Mouse (Mus musculus) frontal cortex, postnatal 10 days (tissue): ENCODE measurements at regions not wholly inside any gene's neighbourhood (a gene's known extent, or its start where the extent isn't known, plus 50 kb on each side); places are given as distances from the start of the nearest gene placed in this dataset.
A peak's percentile ranks its signal among the peaks of the same experiment; 100 is the strongest.

Experiments
- DNase-seq, 2 experiments: peaks; one replicate each; pipeline ENCODE4 v3.0.0; 2022; ENCODE audit warnings: low spot score in 2 of 2, mixed read lengths in 1 of 2

DNA sequence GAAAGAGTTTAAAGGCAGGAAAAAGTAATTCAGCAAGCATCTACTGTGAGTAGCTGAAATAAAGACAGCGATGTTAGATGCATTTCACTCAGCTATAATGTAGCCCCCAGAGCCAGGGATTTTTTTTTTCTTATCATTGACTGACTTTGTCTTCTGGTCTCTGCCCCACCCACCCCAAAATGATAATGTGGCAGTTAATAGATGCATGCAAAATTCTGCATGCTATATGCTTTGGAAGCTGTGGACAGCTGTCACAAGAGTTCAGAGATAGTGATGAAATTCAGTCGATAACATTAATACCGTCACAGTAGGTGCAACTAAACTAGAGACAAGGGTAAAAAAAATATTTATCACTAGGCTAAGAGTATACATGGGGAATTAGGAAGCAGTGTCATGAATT is 263.7 kb downstream of the Rpl36a-ps1 start:
- no peak for DNase-seq

DNA sequence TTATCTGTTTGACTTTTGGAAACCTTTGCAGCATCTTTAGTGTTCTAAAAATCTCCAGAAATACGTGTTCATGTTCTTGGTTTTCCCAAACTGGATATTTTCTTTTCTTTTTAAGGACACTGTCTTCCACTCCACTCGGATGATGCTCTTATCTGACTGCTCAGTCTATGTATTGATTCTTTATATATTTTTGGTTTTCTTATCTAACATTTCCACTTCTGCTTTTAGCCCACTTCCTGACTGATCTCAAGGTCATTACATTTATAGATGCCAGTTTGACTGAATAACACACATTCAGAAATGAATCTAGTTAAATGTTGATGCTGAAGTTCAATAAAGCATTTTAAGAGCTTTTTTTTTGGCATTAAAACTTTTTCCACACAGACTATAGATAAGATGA is 265.3 kb downstream of the Rpl36a-ps1 start:
- no peak for DNase-seq

DNA sequence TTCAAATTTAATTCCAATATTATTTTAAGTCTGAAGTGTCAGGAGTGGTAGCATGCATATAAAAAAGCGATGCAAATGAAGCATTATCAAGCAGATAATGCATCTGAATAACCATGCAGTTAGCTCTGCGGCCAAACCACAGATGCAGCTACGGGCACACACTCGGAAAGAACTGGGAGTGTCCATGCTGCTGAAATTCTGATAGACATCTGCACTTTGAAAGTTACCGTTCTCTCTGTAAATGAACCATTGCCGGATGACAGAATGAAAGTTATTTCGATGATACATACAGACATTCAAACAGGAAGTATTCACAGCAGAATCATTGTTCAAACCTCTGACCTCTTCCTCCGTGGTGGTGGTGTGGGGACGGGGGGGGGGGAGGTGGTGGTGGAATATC is 271.6 kb downstream of the Rpl36a-ps1 start:
- DNase-seq: no peak

DNA sequence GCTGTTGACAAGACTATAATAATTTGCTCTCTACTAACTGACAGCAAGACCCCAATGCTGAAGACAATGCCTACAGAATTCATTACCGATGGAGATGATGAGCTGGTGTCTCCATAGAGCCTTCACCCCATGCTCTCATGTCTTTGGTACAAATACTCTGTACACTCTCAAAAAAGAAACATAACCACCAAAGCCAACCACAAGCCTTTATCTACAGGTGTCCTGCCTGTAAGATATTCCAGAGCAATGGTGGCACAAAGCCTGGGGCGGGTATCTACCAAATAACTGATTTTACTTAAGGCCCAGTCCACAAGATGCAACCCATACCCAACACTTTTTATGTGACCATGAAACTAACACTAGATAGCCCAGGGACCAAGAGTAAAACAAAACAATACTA is 273.1 kb downstream of the Rpl36a-ps1 start:
- DNase-seq: no peak

DNA sequence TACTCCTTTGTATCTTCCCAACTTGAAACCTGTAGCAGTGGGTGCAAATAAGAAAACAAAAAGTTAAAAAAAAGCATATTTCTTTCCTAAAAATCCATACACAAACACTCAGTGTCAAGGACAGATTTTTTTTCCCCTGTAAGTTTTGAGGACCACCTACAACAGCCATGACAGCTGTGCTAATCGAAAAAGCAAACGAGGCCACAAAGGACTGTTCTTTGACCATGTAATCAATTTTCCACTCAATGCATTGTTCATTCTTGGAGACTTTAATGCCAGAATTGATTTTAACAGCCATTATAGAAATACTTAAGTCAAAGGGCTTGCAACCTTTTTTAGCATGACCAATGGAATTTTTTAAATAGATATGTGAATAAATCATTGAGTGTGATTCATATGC is 286.1 kb downstream of the Rpl36a-ps1 start:
- DNase-seq: no peak

DNA sequence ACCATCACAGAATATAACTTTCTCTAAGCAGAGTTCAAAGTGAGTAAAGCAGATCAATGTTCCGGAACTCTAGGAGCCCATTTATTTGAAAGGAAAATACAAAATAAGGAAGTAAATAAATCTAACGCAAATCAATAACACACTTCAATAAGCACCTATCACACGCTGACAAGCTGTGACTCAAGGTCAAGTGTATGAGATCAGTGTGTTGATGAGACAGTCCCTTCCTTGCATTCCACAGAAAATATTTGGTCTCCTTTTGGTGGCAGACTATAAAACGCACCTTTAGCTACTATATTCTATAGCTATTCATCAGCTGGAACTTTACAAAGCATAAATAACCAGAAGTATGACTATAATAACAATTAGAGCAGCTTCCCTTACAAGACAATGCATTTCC is 286.5 kb downstream of the Rpl36a-ps1 start:
- no peak for DNase-seq

DNA sequence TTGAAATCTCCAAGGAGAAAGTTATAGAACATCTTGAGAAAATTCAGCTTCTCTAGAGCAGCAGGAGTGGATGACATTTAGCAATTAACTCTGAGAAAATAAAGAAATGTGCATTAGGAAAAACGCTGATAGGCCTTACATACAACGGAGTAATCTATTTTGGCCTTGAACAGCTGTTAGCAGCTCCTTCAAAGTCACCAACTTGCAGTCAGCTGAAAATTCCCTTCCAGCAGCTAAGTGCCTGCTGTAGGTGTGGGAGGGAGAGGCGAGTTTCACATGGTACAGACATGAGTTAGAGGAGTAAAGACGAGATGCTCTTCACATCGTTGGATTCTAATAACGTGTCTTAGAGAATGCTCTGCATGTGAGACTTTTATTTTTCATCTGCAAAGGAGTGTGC is 290.8 kb downstream of the Rpl36a-ps1 start:
- DNase-seq: no peak

DNA sequence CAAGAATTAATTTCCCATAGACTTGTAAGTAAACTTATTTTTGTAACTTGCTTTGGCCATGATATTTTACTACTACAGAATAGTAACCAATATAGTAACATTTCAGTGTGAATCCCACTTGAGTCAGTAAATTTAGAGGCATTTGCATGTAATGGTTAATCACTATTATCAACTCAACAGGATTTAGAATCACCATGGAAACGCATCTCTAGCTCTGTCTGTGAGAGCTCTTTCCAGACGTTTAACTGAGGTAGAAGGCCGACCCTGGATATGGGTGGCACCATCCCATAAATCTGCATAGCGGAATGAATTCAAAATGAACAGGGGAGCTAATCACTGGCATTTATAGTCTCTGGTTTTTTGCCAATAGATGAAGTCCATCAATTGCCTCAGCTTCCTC is 337.6 kb downstream of the Rpl36a-ps1 start:
- DNase-seq: no peak

DNA sequence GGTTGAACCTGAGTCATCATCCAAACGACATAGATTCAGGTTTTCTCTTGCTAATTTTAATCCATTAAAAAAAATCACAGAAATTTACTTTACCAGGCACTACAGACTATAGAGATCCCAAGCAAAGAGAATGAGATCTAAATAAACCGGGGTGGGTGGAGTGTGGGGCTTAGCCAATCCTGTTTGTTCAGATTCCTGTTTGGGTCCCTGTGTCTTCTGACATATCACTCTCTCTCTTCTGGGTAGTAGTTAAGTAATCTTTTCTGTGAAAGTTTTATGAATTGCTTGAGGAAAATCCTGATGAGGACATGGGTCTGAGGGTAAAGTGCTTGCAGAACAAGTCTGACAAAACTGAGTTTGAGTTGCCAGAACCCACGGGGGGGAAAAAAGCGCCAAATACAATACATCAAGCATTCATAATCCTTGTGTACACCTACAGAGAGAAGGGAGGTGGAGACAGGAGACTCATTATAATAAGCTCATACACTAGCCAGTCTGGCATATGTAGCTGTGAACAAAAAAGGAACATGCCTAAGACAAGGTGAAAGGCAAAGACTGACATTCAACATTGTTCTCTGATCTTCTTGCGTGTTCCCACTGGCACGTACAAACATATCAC is 339.8 kb downstream of the Rpl36a-ps1 start:
- no peak for DNase-seq

DNA sequence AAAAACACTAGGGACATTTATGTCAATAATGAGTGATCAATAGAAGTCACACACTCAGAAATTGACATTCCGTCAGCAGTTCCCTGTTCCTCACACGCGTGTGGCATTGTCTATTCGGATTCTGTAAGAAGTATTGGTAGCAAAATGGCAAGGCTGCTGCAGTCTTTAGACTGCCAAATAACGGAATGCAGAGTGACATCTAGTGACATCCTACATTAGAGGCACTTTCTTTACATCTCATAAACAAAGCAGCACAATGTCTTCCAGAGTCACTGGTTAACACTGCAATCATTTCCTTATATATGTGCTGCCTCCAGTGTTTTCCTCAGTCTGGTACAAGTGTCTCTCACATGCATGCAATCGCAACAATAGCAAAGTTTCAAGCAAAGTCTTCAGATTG is 342.9 kb downstream of the Rpl36a-ps1 start:
- no peak for DNase-seq

DNA sequence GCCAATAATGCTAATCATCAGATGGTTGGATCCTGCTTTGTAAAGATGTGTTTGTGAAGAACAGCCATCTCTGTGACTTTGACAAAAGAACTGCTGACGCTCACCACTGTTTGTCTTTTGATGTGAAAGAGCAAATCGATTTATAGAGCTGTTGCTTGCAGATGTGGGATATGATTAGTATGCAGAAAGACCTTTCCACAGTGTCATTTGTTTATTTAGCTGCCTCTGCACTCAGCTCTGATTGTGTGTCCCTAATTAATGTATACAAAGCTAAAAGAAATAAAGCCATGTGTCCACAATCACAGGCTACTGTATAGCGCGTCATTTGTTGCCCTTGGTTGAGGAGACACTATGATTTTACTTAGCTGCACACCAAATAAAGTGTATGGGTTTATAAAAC is 343.6 kb downstream of the Rpl36a-ps1 start:
- no peak for DNase-seq

DNA sequence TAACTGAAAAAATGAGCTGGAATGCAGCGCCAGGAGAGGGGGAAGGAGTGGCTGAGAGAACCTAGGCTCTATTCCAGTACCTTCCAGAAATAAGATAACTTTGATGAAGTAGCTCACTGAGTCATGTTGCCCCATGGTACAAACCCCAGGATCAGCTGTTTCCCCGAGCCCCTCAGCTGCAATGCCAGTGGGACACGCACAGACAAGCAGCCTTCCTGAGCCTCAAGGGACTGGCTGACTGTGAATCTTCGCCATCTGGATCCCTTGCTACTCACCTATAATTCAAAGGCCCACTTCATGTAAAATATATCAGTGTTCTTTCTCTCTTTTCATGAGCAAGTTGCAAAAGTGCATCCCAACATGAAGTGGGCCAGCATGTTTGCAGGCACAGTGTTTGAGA is 346.5 kb downstream of the Rpl36a-ps1 start:
- no peak for DNase-seq

DNA sequence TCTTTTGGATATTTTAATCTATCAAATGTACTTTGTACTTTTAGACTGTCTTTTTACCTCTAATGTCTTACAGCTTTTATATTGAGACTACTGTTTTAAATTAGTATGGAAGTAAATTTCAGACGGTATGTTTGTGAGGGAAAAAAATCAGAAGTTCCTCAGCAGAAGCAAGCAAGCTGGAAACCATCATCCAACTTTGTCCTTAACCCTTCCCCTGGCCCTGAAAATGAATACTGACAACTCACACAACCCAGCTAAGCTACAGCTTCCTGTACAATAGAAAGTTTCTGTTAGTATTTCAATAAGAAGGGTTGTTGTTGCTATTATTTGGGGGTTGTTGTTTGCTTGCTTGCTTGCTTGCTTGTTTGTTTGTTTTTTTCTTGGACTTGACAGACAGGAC is 350.4 kb downstream of the Rpl36a-ps1 start:
- no peak for DNase-seq

DNA sequence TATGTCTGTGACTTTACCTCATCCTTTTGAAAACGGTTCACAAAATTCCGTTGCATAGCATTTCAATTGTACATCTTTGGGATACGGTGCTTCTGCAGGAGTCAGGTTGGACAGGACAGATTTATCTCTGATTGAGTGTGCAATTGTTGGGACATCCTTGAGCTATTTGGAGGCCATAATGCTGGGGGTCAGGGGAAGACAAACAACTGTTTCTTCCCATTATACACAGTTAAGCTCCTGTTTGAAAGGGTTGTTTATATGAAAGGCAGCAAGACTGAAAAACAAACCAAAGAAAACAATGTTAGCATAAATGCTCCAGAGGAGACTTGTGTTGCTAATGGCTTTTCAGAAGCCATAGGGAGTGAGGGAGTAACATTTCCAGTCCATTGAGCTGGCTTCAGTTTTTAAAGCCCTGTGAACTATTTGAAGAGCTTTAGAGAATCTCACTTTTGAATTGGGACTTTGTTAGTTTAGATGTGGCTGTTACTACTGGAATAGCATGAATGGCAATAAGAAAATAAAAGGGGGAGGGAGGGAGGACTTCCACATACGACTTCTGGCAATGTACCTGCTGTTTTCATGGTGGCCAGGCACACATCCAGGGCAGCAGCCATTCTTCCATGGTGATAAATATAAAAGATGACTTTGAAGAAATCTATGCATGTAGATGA is 351.3 kb downstream of the Rpl36a-ps1 start:
- no peak for DNase-seq

DNA sequence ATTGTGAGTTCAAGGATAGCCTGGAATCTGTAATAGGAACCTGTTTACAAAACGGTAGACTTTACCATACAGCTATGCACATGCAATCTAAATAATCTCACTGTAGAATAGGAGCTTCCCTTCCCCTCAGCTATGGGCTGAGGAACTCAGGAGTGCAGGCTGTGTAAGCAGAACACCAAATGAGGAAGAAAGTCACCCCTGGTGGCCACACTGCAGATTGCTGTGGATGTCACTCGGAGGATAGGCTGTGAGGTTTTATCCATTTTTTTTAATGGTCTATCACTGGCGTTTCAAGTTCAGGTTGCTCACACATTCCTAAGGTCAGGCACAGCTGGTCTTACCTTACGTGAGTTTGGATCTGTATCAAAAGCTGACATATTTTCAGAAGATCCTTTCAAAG is 365.1 kb downstream of the Rpl36a-ps1 start:
- no peak for DNase-seq

DNA sequence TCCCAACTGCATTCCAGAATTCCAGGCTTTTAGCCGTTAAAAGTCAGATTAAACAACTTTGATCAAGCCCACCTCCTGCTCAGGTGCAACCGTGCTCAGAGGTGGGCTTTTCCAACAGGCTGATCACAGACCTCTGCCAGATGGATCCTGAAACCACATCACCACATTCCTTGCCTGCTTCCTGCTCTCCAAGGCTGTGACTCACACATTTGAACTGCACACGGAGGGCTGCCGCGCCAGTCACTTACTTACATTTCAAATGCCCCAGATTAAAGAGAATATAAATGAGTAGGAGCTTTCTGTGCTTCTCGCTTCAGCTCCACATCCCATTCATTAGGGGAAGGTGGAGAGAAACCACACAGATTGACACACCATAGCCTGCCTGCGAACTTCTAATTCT is 367.6 kb downstream of the Rpl36a-ps1 start:
- no peak for DNase-seq

DNA sequence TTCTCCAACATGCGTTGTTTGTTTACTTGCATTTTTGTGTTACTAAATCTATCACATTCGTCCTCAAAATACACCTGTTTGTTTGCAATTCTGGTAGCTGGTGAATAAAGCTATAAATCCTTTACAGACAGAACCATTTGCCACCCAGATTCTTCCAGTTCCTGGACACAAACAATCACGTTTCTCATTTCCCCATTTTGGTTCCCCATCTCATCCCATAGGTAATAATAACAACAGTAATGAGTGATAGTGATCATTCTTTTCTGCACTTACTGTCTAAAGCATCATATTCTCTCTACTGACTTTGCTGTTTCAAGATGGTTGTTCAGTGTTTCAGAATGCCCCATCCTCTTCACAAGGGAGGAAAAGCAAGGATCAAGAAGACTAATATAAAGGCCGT is 368.3 kb downstream of the Rpl36a-ps1 start:
- DNase-seq: no peak

DNA sequence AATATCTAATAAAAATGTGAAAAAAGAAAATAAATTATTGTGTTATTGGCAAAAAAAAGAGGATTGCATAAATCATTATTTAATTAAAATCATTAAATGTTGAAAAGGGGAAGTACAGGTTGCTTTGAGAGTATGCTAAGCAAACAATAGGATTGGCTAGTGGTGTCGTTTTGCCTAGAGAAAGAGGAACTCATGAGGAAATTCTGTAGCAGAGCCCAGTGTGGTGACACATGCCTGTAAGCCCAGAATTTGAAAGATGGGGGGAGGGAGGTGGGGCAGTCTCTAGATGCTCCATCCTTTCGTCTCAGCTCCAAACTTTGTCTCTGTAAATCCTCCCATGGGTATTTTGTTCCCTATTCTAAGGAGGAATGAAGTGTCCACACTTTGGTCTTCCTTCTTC is 388.3 kb downstream of the Rpl36a-ps1 start:
- no peak for DNase-seq

DNA sequence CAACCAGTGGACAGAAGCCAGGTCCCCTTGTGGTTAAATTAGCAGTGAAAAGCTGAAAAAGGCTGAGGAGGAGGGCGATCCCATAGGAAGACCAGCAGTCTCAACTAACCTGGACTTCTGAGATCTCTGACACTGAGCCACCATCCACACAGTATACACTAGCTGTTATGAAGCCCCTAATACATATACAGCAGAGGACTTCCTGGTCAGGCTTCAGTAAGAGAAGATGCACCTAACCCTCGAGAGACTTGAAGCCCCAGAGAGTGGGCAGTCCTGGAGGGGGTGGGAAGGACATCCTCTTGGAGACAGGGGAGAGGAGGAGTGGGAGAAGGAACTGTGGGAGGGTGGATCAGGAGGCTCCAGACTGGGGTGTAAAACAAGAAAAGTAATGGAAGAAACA is 397.9 kb downstream of the Rpl36a-ps1 start:
- DNase-seq: no peak

DNA sequence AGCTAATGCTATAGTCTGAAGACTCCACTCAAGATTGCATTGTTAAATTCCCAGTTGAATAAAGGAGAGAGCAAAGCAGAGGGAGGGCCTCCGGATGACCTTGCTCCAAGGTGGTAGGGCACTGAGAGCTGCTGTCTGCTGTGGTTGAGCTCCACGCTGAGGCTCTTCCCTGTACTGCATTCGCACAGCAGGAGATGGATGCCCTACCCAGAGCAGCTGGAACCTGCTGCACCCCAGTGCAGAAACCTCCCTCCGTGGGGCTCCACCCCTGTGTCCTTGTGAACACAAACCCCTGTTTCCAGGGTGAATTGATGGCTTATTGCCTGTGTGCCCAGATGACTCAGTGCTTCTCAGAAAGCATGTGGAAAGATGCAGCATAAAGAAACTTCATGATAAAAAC is 404.3 kb downstream of the Rpl36a-ps1 start:
- peak; percentile 3 to 29 for DNase-seq

DNA sequence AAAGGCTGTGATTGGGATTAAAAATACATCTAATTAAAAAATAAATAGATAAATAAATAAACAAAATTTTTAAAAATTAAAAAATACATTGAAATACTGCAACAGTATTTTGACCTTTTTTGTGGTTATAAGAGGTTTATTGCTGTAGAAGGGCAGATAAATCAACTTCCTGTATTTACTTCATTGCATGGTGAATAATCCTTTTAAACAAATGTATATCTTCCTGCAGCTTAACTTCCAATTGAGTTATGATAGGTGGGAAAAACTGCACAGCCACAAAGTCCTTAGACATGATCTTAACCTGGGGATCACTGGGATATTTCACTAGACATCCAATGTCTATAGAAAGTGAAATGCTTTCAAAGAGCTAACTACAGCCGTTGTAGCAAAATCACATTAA is 402.1 kb upstream of the Dach1 start:
- DNase-seq: no peak

DNA sequence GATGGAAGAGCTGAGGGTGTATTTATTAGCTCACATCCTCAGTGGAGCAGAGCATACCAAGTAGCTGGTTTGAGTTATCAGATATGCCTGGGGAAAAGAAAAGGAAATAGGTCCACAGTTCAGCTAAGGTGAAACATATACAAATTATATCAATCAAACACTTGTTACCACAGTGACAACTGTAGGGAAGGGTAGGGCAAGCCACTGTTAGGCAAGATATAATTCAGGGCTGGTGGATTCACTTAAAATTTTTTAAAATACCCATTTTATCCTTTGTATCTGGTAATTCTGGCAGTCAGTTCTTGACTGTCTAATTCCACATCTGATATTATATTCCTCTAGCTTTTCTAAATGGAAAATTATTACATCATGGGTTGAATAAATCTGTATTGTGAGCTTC is 392.4 kb upstream of the Dach1 start:
- DNase-seq: no peak

DNA sequence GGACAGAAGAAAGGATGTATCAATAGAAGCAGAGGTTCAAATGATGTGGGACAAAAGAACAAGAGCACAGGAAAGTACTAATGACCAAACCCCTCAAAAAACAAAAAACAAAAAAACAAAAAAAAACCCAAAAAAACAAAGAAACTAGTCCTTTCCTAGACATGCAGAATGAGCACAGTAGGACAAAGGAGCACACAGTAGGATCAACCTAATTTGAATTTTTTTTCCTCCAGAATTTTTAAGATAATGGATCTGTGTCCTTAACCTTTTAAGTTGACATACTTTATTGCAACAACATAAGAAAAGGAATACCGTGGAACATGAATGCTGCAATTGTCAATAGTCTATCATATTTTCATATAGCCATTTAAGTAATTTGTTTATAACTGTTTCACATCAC is 370.2 kb upstream of the Dach1 start:
- DNase-seq: no peak

DNA sequence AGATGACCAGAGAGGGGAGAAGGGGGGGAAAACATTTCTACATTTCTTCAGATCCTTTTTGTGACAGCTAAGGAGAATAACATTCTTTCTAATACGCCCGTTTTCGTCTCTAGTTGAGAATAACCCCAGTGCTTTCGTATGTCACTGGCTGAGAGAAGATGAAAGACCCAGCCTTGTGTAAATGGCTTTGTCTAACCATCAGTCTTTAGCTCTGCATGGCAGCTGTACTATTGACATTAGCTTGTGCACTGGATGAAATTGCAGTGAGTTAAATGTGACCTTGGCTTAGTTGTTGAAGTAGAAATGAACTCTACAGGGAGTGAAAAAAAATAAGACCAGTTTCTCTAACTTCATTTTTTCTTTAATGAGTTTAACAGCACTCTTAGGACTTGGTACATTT is 368.7 kb upstream of the Dach1 start:
- DNase-seq: no peak
